13 mouse cellular contexts compared by ENCODE assay signal in genomic region chr11:62024952-62025351, GRCm38 (mm10).
DNase-seq lines count a peak whose midpoint lies in the region; ATAC-seq and TF ChIP-seq lines count a peak whose summit lies in the region.
"Had no signal": no experiment of that assay in that cellular context is flagged by ENCODE, and none has a peak within 500 bp of the region (broad histone marks: within the 10 kb centered on the region; RNA-seq: fewer than 3 reads in every experiment).

No protein-coding gene starts in this region.

- DNase-seq in forebrain, embryonic 10.5 days (ENCODE audit: extremely low spot score, low spot score) = no peak
- no peak for DNase-seq in kidney, postnatal 4 days
- peak; percentile 87 for DNase-seq in cerebellum, adult 9-10 months
- peak; percentile 48 to 63 for DNase-seq in layer of hippocampus, adult 2 months (ENCODE audit: low spot score in 2 of 2)
- no peak for DNase-seq in left cerebral cortex, postnatal 10 days (ENCODE audit: extremely low spot score in 1 of 2, low spot score in 2 of 2)
- DNase-seq in adrenal gland, postnatal 36 days = no peak
- DNase-seq: adrenal gland, postnatal 10 days; right cerebral cortex, postnatal 25 days had no signal

- 0 out of 2 replicates have a peak overlapping the region, but pooled peaks have one; percentile 9 for H3K27ac ChIP-seq in forebrain, embryonic 10.5 days
- no peak overlapping the region for H3K27ac ChIP-seq in forebrain, embryonic 12.5 days
- peak overlapping the region; percentile 74; the same call in 1 of the 2 replicates for H3K27ac ChIP-seq in kidney, embryonic 16.5 days (ENCODE audit: low read length)
- peak overlapping the region; percentile 83 for H3K27ac ChIP-seq in layer of hippocampus, adult 2 months
- H3K27ac ChIP-seq: intestine, embryonic 15.5 days; limb, embryonic 15.5 days had no signal

- peaks cover 42% of the 10 kb centered on the region for H3K4me1 ChIP-seq in forebrain, embryonic 10.5 days
- H3K4me1 ChIP-seq in forebrain, embryonic 12.5 days = peaks cover 10% of the 10 kb centered on the region
- H3K4me1 ChIP-seq in kidney, embryonic 16.5 days (ENCODE audit: insufficient read depth, low read length) = peaks cover 23% of the 10 kb centered on the region
- H3K4me1 ChIP-seq: intestine, embryonic 15.5 days had no signal

- peaks cover 10% of the 10 kb centered on the region; the same call in 1 of the 2 replicates for H3K27me3 ChIP-seq in forebrain, embryonic 10.5 days (ENCODE audit: poor library complexity, severe bottlenecking)
- H3K27me3 ChIP-seq in forebrain, embryonic 12.5 days = no peaks in the 10 kb centered on the region
- no peaks in the 10 kb centered on the region for H3K27me3 ChIP-seq in kidney, embryonic 16.5 days (ENCODE audit: insufficient read depth, low read length)
- H3K27me3 ChIP-seq: intestine, embryonic 15.5 days; limb, embryonic 15.5 days; lung, embryonic 15.5 days had no signal

- H3K4me2 ChIP-seq in forebrain, embryonic 12.5 days = no peak overlapping the region
- H3K4me2 ChIP-seq in kidney, embryonic 16.5 days (replicated peaks; ENCODE audit: low read depth, low read length) = no peak overlapping the region
- H3K4me2 ChIP-seq: intestine, embryonic 15.5 days; limb, embryonic 15.5 days; lung, embryonic 15.5 days had no signal

- no peak for TF ChIP-seq CTCF in layer of hippocampus, adult 2 months (conservative IDR thresholded peaks at IDR 0.05)

- H3K9ac ChIP-seq in forebrain, embryonic 12.5 days = no peak overlapping the region
- H3K9ac ChIP-seq in kidney, embryonic 16.5 days (replicated peaks; ENCODE audit: low read length) = no peak overlapping the region
- H3K9ac ChIP-seq: intestine, embryonic 15.5 days; limb, embryonic 15.5 days; lung, embryonic 15.5 days had no signal

- H3K9me3 ChIP-seq in forebrain, embryonic 10.5 days = no peaks in the 10 kb centered on the region
- no peaks in the 10 kb centered on the region for H3K9me3 ChIP-seq in forebrain, embryonic 12.5 days
- H3K9me3 ChIP-seq in kidney, embryonic 16.5 days (ENCODE audit: low read length) = no peaks in the 10 kb centered on the region
- H3K9me3 ChIP-seq: intestine, embryonic 15.5 days; limb, embryonic 15.5 days; lung, embryonic 15.5 days had no signal

- no peak for ATAC-seq in forebrain, embryonic 12.5 days (ENCODE audit: low FRiP score)
- ATAC-seq in kidney, embryonic 16.5 days (ENCODE audit: low FRiP score, low TSS enrichment) = no peak
- ATAC-seq: intestine, embryonic 15.5 days had no signal

- WGBS in forebrain, embryonic 10.5 days = 82% methylated on average over 5 of the region's 5 CpGs
- WGBS in forebrain, embryonic 12.5 days = 75% methylated on average over 5 of the region's 5 CpGs
- 63% methylated on average over 5 of the region's 5 CpGs for WGBS in kidney, embryonic 16.5 days

- intact Hi-C loops in left cerebral cortex, postnatal 10 days (cut with DNase I) = no loop called here

- no peak overlapping the region for H3K4me3 ChIP-seq in forebrain, embryonic 10.5 days
- no peak overlapping the region for H3K4me3 ChIP-seq in forebrain, embryonic 12.5 days (replicated peaks)
- no peak overlapping the region for H3K4me3 ChIP-seq in kidney, embryonic 16.5 days (ENCODE audit: low read length)
- H3K4me3 ChIP-seq in layer of hippocampus, adult 2 months = no peak overlapping the region; the same call in 1 of the 2 replicates
- H3K4me3 ChIP-seq: intestine, embryonic 15.5 days; limb, embryonic 15.5 days; lung, embryonic 15.5 days had no signal

- no peaks in the 10 kb centered on the region for H3K36me3 ChIP-seq in forebrain, embryonic 10.5 days (replicated peaks)
- H3K36me3 ChIP-seq in forebrain, embryonic 12.5 days (replicated peaks) = no peaks in the 10 kb centered on the region
- no peaks in the 10 kb centered on the region for H3K36me3 ChIP-seq in kidney, embryonic 16.5 days (ENCODE audit: insufficient read depth, low read length)
- H3K36me3 ChIP-seq: intestine, embryonic 15.5 days; limb, embryonic 15.5 days; lung, embryonic 15.5 days had no signal

Comparison
In these comparisons a context has a peak if more than half of its experiments do, and no peak if none do; other contexts are left out.
1. DNase-seq: peak in cerebellum, adult 9-10 months (single experiment) and layer of hippocampus, adult 2 months (2 of 2); none in forebrain, embryonic 10.5 days (single experiment), kidney, postnatal 4 days (0 of 2), left cerebral cortex, postnatal 10 days (0 of 2) and adrenal gland, postnatal 36 days (0 of 2).